Mouse (Mus musculus): ENCODE data around the gene Cfap45. TPM values are rescaled to one million over a fixed set of nuclear protein-coding genes. Genes with fewer than 3 reads are reported as not detected.
A peak's percentile ranks its signal among the peaks of the same experiment; 100 is the strongest.

Gene Cfap45
- polyA plus RNA-seq, 1 experiment, result not detected

DNA sequence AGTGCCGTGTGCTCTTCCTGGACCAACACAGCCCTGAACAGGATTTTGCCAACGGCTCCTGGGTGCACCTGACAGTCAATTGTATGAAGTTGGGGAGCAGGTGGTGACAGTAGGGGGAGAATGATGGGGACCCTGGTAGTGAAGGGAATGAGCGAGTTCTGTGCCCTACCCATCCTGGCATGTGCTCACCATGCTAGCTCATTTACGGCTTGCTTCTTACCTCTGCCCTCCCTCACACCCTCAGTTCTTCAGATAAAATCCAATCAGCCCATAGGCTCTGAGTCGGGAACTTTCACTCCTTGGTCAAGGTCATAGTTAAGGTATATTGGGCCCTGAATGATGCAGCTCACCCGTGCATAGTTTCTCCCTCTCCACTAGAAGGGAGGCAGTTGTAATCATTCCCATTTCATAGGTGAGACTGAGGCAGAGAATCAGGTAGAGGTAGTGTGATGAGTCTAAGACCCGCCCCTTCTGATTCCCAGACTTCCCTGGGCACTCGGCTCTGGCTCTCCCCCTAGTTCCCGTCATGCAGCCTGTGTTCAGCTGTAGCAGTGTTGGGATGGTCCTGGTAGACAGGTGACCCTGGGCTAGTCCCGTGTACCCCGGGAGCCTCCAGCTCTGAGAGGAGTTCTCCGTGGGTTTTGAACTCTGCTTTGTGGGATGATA, 30.9 kb upstream of the Cfap45 start:
- no peaks in the 10 kb centered on the region for H3K27me3 ChIP-seq (ENCODE audit: control insufficient read depth, insufficient read depth, insufficient read length)
- H3ac ChIP-seq (ENCODE audit: control insufficient read depth, insufficient read length, low read depth), result no peak overlapping the region
- no peaks in the 10 kb centered on the region for H3K79me2 ChIP-seq (ENCODE audit: control insufficient read depth, insufficient read depth)
- H3K4me3 ChIP-seq (ENCODE audit: insufficient read depth, poor library complexity, severe bottlenecking), result no peak overlapping the region
- H3K36me3 ChIP-seq (ENCODE audit: control insufficient read depth, insufficient read depth), result no peaks in the 10 kb centered on the region
- TF ChIP-seq MAX (IDR thresholded peaks at IDR 0.05), result no peak
- no peak for TF ChIP-seq FOSL1 (IDR thresholded peaks at IDR 0.05; ENCODE audit: insufficient read depth, low read length, poor library complexity, severe bottlenecking)
- no peak for TF ChIP-seq CEBPB (IDR thresholded peaks at IDR 0.05; ENCODE audit: low read depth)
- TF ChIP-seq USF1 (IDR thresholded peaks at IDR 0.05; ENCODE audit: low read depth), result no peak
- TF ChIP-seq MYOD1 (IDR thresholded peaks at IDR 0.05; ENCODE audit: control insufficient read depth, insufficient read length, low read depth), result no peak
- TF ChIP-seq CTCF (IDR thresholded peaks at IDR 0.05; ENCODE audit: control insufficient read depth, insufficient read depth, insufficient read length), result no peak
- TF ChIP-seq MYOG (IDR thresholded peaks at IDR 0.05; ENCODE audit: control insufficient read depth, extremely low read depth, insufficient read length), result no peak
- H3K79me3 ChIP-seq (ENCODE audit: low read depth), result no peaks in the 10 kb centered on the region

DNA sequence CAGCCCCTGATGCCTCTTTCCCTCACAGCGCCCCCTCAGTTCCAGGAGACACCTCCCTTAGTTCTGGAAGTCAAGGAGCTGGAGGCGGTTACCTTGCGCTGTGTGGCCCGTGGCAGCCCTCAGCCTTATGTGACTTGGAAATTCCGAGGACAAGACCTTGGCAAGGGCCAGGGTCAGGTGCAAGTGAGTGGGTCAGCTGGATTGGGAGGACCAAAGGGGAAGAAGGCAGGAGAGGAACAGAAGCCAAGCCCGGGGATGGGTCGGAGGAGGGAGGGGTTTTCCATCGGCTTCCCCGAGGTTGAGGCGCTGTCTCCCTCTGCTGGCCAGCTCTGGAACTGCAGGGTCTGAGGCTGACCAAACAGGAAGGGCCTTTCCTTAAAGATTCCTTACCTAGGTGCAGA, 30.3 kb upstream of the Cfap45 start:
- TF ChIP-seq MYOD1 (IDR thresholded peaks at IDR 0.05; ENCODE audit: control insufficient read depth, insufficient read length, low read depth) (no peak), CTCF (IDR thresholded peaks at IDR 0.05; ENCODE audit: control insufficient read depth, insufficient read depth, insufficient read length) (peak; percentile 70)
- Histone ChIP-seq H3K4me3 (ENCODE audit: insufficient read depth, poor library complexity, severe bottlenecking) (no peak overlapping the region), H3K79me3 (ENCODE audit: low read depth) (no peaks in the 10 kb centered on the region), H3K79me2 (ENCODE audit: control insufficient read depth, insufficient read depth) (no peaks in the 10 kb centered on the region), H3K27me3 (ENCODE audit: control insufficient read depth, insufficient read depth, insufficient read length) (no peaks in the 10 kb centered on the region), H3K36me3 (ENCODE audit: control insufficient read depth, insufficient read depth) (no peaks in the 10 kb centered on the region), H3ac (ENCODE audit: control insufficient read depth, insufficient read length, low read depth) (peak overlapping the region; percentile 21)

DNA sequence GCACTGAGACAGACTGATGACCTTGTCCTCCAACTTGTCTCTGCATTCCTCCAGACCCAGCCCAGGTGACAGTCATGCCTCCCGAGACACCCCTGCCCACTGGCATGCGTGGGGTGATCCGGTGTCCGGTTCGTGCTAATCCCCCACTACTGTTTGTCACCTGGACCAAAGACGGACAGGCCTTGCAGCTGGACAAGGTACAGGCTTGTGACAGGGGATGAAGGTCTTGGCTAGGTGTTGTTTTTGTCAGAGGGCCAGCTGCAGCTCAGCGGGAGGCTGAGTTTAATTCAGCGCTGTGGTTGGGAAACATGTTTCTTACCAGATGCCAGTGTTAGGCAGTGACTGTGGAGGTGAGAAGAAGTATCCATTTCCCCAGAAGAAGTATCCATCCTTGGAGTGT, 28.6 kb upstream of the Cfap45 start:
- no peak overlapping the region for H3ac ChIP-seq (ENCODE audit: control insufficient read depth, insufficient read length, low read depth)
- no peaks in the 10 kb centered on the region for H3K36me3 ChIP-seq (ENCODE audit: control insufficient read depth, insufficient read depth)
- H3K79me2 ChIP-seq (ENCODE audit: control insufficient read depth, insufficient read depth), result no peaks in the 10 kb centered on the region
- H3K27me3 ChIP-seq (ENCODE audit: control insufficient read depth, insufficient read depth, insufficient read length), result no peaks in the 10 kb centered on the region
- no peaks in the 10 kb centered on the region for H3K79me3 ChIP-seq (ENCODE audit: low read depth)
- H3K4me3 ChIP-seq (ENCODE audit: insufficient read depth, poor library complexity, severe bottlenecking), result no peak overlapping the region
- TF ChIP-seq MYOD1 (IDR thresholded peaks at IDR 0.05; ENCODE audit: control insufficient read depth, insufficient read length, low read depth) (no peak), CEBPB (IDR thresholded peaks at IDR 0.05; ENCODE audit: low read depth) (no peak), MYOG (IDR thresholded peaks at IDR 0.05; ENCODE audit: control insufficient read depth, extremely low read depth, insufficient read length) (no peak)

DNA sequence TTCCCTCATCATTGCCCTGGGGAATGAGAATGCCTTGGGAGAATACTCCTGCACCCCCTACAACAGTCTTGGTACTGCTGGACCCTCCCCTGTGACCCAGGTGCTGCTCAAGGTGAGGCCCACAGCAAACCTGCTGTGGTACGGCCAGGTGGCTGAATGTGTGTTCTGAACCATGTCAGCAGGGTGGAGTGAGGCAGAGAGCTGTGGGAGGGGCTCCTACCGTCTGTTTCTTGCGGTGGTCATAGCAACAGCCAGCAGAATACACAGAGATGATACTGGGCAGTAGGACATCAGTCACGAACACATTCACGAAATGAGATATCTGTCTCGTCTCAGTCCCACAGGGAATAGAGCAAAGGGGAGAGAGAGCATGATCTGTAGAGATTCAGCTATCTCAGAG, 27.1 kb upstream of the Cfap45 start:
- Histone ChIP-seq H3K4me3 (ENCODE audit: insufficient read depth, poor library complexity, severe bottlenecking) (no peak overlapping the region), H3K27me3 (ENCODE audit: control insufficient read depth, insufficient read depth, insufficient read length) (no peaks in the 10 kb centered on the region), H3ac (ENCODE audit: control insufficient read depth, insufficient read length, low read depth) (no peak overlapping the region), H3K36me3 (ENCODE audit: control insufficient read depth, insufficient read depth) (no peaks in the 10 kb centered on the region), H3K79me3 (ENCODE audit: low read depth) (no peaks in the 10 kb centered on the region), H3K79me2 (ENCODE audit: control insufficient read depth, insufficient read depth) (no peaks in the 10 kb centered on the region)
- TF ChIP-seq MYOD1 (IDR thresholded peaks at IDR 0.05; ENCODE audit: control insufficient read depth, insufficient read length, low read depth) (no peak), CTCF (IDR thresholded peaks at IDR 0.05; ENCODE audit: control insufficient read depth, insufficient read depth, insufficient read length) (no peak), CEBPB (IDR thresholded peaks at IDR 0.05; ENCODE audit: low read depth) (no peak), FOSL1 (IDR thresholded peaks at IDR 0.05; ENCODE audit: insufficient read depth, low read length, poor library complexity, severe bottlenecking) (no peak), USF1 (IDR thresholded peaks at IDR 0.05; ENCODE audit: low read depth) (no peak), MYOG (IDR thresholded peaks at IDR 0.05; ENCODE audit: control insufficient read depth, extremely low read depth, insufficient read length) (no peak), MAX (IDR thresholded peaks at IDR 0.05) (no peak)

DNA sequence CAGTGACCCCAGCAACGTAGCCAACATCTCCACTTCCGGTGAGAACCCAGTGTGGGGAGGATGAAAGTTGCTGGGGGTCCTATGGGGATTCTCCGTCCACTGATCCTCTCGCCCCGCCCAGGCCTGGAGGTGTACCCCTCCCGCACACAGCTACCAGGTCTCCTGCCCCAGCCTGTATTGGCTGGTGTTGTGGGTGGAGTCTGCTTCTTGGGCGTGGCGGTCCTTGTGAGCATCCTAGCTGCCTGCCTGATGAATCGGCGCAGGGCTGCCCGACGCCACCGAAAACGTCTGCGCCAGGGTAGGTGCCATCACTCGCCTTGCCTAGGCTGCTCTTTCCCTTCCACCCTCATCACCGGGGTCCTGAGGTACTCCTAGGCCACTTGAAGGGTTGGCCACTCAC, 24.6 kb upstream of the Cfap45 start:
- no peaks in the 10 kb centered on the region for H3K36me3 ChIP-seq (ENCODE audit: control insufficient read depth, insufficient read depth)
- peaks cover 7% of the 10 kb centered on the region for H3K79me3 ChIP-seq (ENCODE audit: low read depth)
- no peaks in the 10 kb centered on the region for H3K27me3 ChIP-seq (ENCODE audit: control insufficient read depth, insufficient read depth, insufficient read length)
- no peak overlapping the region for H3ac ChIP-seq (ENCODE audit: control insufficient read depth, insufficient read length, low read depth)
- no peak overlapping the region for H3K4me3 ChIP-seq (ENCODE audit: insufficient read depth, poor library complexity, severe bottlenecking)
- H3K79me2 ChIP-seq (ENCODE audit: control insufficient read depth, insufficient read depth), result peaks cover 11% of the 10 kb centered on the region
- no peak for TF ChIP-seq CEBPB (IDR thresholded peaks at IDR 0.05; ENCODE audit: low read depth)
- TF ChIP-seq USF1 (IDR thresholded peaks at IDR 0.05; ENCODE audit: low read depth), result no peak
- no peak for TF ChIP-seq MAX (IDR thresholded peaks at IDR 0.05)
- TF ChIP-seq MYOG (IDR thresholded peaks at IDR 0.05; ENCODE audit: control insufficient read depth, extremely low read depth, insufficient read length), result no peak
- no peak for TF ChIP-seq CTCF (IDR thresholded peaks at IDR 0.05; ENCODE audit: control insufficient read depth, insufficient read depth, insufficient read length)
- no peak for TF ChIP-seq FOSL1 (IDR thresholded peaks at IDR 0.05; ENCODE audit: insufficient read depth, low read length, poor library complexity, severe bottlenecking)

DNA sequence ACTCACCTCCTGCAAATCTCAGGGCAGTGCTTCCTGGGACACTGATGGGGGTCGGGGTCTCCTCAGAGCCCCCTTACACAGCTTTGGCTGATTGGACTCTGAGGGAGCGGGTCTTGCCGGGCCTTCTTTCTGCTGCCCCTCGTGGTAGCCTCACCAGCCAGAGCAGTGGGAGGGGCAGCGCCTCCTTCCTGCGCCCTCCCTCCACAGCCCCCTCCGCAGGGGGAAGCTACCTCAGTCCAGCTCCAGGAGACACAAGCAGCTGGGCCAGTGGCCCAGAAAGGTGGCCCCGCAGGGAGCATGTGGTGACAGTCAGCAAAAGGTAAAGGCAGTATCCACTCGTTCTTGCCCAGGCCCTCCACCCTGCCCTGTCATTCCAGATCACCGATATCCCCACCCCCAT, 23.2 kb upstream of the Cfap45 start:
- H3ac ChIP-seq (ENCODE audit: control insufficient read depth, insufficient read length, low read depth), result no peak overlapping the region
- H3K27me3 ChIP-seq (ENCODE audit: control insufficient read depth, insufficient read depth, insufficient read length), result no peaks in the 10 kb centered on the region
- H3K36me3 ChIP-seq (ENCODE audit: control insufficient read depth, insufficient read depth), result no peaks in the 10 kb centered on the region
- peaks cover 20% of the 10 kb centered on the region for H3K79me3 ChIP-seq (ENCODE audit: low read depth)
- no peak overlapping the region for H3K4me3 ChIP-seq (ENCODE audit: insufficient read depth, poor library complexity, severe bottlenecking)
- H3K79me2 ChIP-seq (ENCODE audit: control insufficient read depth, insufficient read depth), result peaks cover 25% of the 10 kb centered on the region
- TF ChIP-seq FOSL1 (IDR thresholded peaks at IDR 0.05; ENCODE audit: insufficient read depth, low read length, poor library complexity, severe bottlenecking), result no peak
- TF ChIP-seq MAX (IDR thresholded peaks at IDR 0.05), result no peak
- no peak for TF ChIP-seq USF1 (IDR thresholded peaks at IDR 0.05; ENCODE audit: low read depth)
- no peak for TF ChIP-seq MYOD1 (IDR thresholded peaks at IDR 0.05; ENCODE audit: control insufficient read depth, insufficient read length, low read depth)
- TF ChIP-seq CTCF (IDR thresholded peaks at IDR 0.05; ENCODE audit: control insufficient read depth, insufficient read depth, insufficient read length), result no peak
- TF ChIP-seq MYOG (IDR thresholded peaks at IDR 0.05; ENCODE audit: control insufficient read depth, extremely low read depth, insufficient read length), result no peak
- TF ChIP-seq CEBPB (IDR thresholded peaks at IDR 0.05; ENCODE audit: low read depth), result no peak

Data from C2C12 (cell line).